Mouse (Mus musculus) E14TG2a.4 (cell line): Measurements from ENCODE around the gene Rimbp2.

Experiments
- H3K27me3 ChIP-seq: 2 replicates; pipeline ENCODE4 v1.6.1; 2014; ENCODE audit warnings: low read length, control low read depth; ENCODE audit not compliant: insufficient read depth
- H3K36me3 ChIP-seq: 2 replicates; pipeline ENCODE4 v1.6.1; 2014; ENCODE audit warnings: low read length, control low read depth; ENCODE audit not compliant: insufficient read depth
- H3K4me1 ChIP-seq: replicated peaks from 2 replicates; pipeline ENCODE4 v1.6.1; 2014; ENCODE audit warnings: low read depth, low read length, control low read depth
- H3K4me3 ChIP-seq: replicated peaks from 2 replicates; pipeline ENCODE4 v1.5.1; 2014; ENCODE audit warnings: mild to moderate bottlenecking, low read length
- H3K9me3 ChIP-seq: 2 replicates; pipeline ENCODE4 v1.6.1; 2014; ENCODE audit warnings: low read length, control low read depth
- CTCF ChIP-seq: conservative IDR thresholded peaks from 2 replicates; pipeline ENCODE4 v1.5.1; 2014; ENCODE audit warnings: low read length
- NANOG ChIP-seq: IDR thresholded peaks from 2 replicates; pipeline ENCODE4 v1.6.1; 2014; ENCODE audit warnings: borderline replicate concordance, low read length, mixed read lengths
- POU5F1 ChIP-seq: IDR thresholded peaks from 2 replicates; pipeline ENCODE4 v1.6.1; 2014; ENCODE audit warnings: low read length, borderline replicate concordance

The Rimbp2 gene

GRCm38 (mm10) chr5:128953278-128954070, at the start of gene Rimbp2:
Gene Rimbp2 (minus strand): TSS chr5:128953486.
- TF ChIP-seq POU5F1 (no peak), CTCF (peak; percentile 17; the same call in 1 of the 2 replicates), NANOG (no peak)
- Histone ChIP-seq H3K36me3 (no peaks in the 10 kb centered on the region), H3K9me3 (no peaks in the 10 kb centered on the region), H3K27me3 (peaks cover 22% of the 10 kb centered on the region), H3K4me3 (peak within 1 kb of the TSS; percentile 69), H3K4me1 (peaks cover 26% of the 10 kb centered on the region)

GRCm38 (mm10) chr5:129002571-129003011, 49.3 kb upstream of the Rimbp2 start:
- H3K4me3 ChIP-seq, result peak overlapping the region; percentile 44; the same call in 1 of the 2 replicates
- TF ChIP-seq POU5F1, result no peak
- TF ChIP-seq CTCF, result no peak
- no peak for TF ChIP-seq NANOG
- no peaks in the 10 kb centered on the region for H3K9me3 ChIP-seq
- peaks cover 62% of the 10 kb centered on the region for H3K4me1 ChIP-seq
- no peaks in the 10 kb centered on the region; the same call in 1 of the 2 replicates for H3K27me3 ChIP-seq
- peaks cover 19% of the 10 kb centered on the region for H3K36me3 ChIP-seq

GRCm38 (mm10) chr5:129000706-129001468, 47.6 kb upstream of the Rimbp2 start:
- Histone ChIP-seq H3K4me1 (peaks cover 45% of the 10 kb centered on the region), H3K9me3 (no peaks in the 10 kb centered on the region), H3K4me3 (peak overlapping the region; percentile 63), H3K36me3 (peaks cover 12% of the 10 kb centered on the region), H3K27me3 (no peaks in the 10 kb centered on the region)
- TF ChIP-seq POU5F1 (no peak), NANOG (no peak), CTCF (no peak)

GRCm38 (mm10) chr5:128987141-128987954, 34.1 kb upstream of the Rimbp2 start:
- Histone ChIP-seq H3K9me3 (no peaks in the 10 kb centered on the region), H3K27me3 (no peaks in the 10 kb centered on the region; the same call in 1 of the 2 replicates), H3K4me1 (peaks cover 6% of the 10 kb centered on the region; the same call in 1 of the 2 replicates), H3K36me3 (peaks cover 10% of the 10 kb centered on the region), H3K4me3 (no peak overlapping the region)
- TF ChIP-seq NANOG (no peak), POU5F1 (no peak), CTCF (no peak)

GRCm38 (mm10) chr5:128985946-128986345, 32.7 kb upstream of the Rimbp2 start:
- H3K36me3 ChIP-seq, result peaks cover 4% of the 10 kb centered on the region
- TF ChIP-seq NANOG (no peak), CTCF (no peak), POU5F1 (no peak)

GRCm38 (mm10) chr5:128984536-128984935, 31.2 kb upstream of the Rimbp2 start:
- Histone ChIP-seq H3K36me3 (no peaks in the 10 kb centered on the region; the same call in 1 of the 2 replicates), H3K4me3 (no peak overlapping the region), H3K27me3 (no peaks in the 10 kb centered on the region; the same call in 1 of the 2 replicates), H3K4me1 (peaks cover 11% of the 10 kb centered on the region; the same call in 1 of the 2 replicates), H3K9me3 (no peaks in the 10 kb centered on the region)
- no peak for TF ChIP-seq CTCF
- TF ChIP-seq POU5F1, result no peak
- no peak for TF ChIP-seq NANOG

More at GRCm38 (mm10) chr5:128985946-128986345, 32.7 kb upstream of the Rimbp2 start:
- H3K4me1 ChIP-seq, result peaks cover 11% of the 10 kb centered on the region; the same call in 1 of the 2 replicates
- no peaks in the 10 kb centered on the region for H3K9me3 ChIP-seq
- no peak overlapping the region for H3K4me3 ChIP-seq
- H3K27me3 ChIP-seq, result no peaks in the 10 kb centered on the region; the same call in 1 of the 2 replicates

- Histone ChIP-seq H3K4me3 (no peak overlapping the region), H3K4me1 (peaks cover 13% of the 10 kb centered on the region), H3K36me3 (no peaks in the 10 kb centered on the region; the same call in 1 of the 2 replicates), H3K9me3 (no peaks in the 10 kb centered on the region), H3K27me3 (no peaks in the 10 kb centered on the region; the same call in 1 of the 2 replicates)
- TF ChIP-seq NANOG (no peak), CTCF (peak; percentile 85), POU5F1 (no peak)
These were observed 28.3 kb upstream of the Rimbp2 start for GRCm38 (mm10) chr5:128981607-128982006.

GRCm38 (mm10) chr5:128980857-128981256, 27.6 kb upstream of the Rimbp2 start:
- TF ChIP-seq CTCF (no peak), NANOG (no peak), POU5F1 (no peak)
- Histone ChIP-seq H3K36me3 (no peaks in the 10 kb centered on the region; the same call in 1 of the 2 replicates), H3K27me3 (no peaks in the 10 kb centered on the region; the same call in 1 of the 2 replicates), H3K9me3 (no peaks in the 10 kb centered on the region), H3K4me1 (peaks cover 19% of the 10 kb centered on the region), H3K4me3 (no peak overlapping the region)
